Mouse (Mus musculus): ENCODE data around the gene Asnsd1. TPM values are rescaled to one million over a fixed set of nuclear protein-coding genes. Genes with fewer than 3 reads are reported as not detected.
"Not testable (repeated sequence)": the region's sequence is repeated elsewhere in the genome, so short reads cannot be mapped to it uniquely, and the experiment has no call there.

The Asnsd1 gene
- 26.3 and 30.5 TPM in 2 replicates for total RNA-seq (2021)
- long read RNA-seq, experiment 1, transcript Asnsd1-201 (6 exons, 2,442 nt), result major isoform, 45 of 51 reads
- long read RNA-seq, experiment 1, partial matches to known transcripts, result 1 of 51 reads
- long read RNA-seq, experiment 1, other reads (novel, unspliced or antisense), result 2 of 51 reads
- long read RNA-seq, experiment 2, transcript Asnsd1-201 (6 exons, 2,442 nt), result major isoform, 15 of 18 reads
- long read RNA-seq, experiment 2, partial matches to known transcripts, result 1 of 18 reads
- long read RNA-seq, experiment 2, other reads (novel, unspliced or antisense), result 1 of 18 reads

- DNase-seq, result peak; percentile 99
Measured at GRCm38 (mm10) chr1:53352327-53353261, at the start of gene Asnsd1, which contains the start of the genes Asdurf and Gm28551. TSS of gene Asnsd1 (minus strand) at chr1:53352752. TSS of gene Asdurf (minus strand) at chr1:53352619. TSS of gene Gm28551 (minus strand) at chr1:53352667.

GRCm38 (mm10) chr1:53393936-53394760 lies 41.6 kb upstream of the Asnsd1 start:
- DNase-seq, result peak; percentile 9

- no peak for DNase-seq
Measured at GRCm38 (mm10) chr1:53388762-53389161, 36.2 kb upstream of the Asnsd1 start.

GRCm38 (mm10) chr1:53384085-53384688 lies 31.6 kb upstream of the Asnsd1 start:
- peak; percentile 15 for DNase-seq

GRCm38 (mm10) chr1:53377731-53378130 lies 25.2 kb upstream of the Asnsd1 start:
- no peak for DNase-seq

- DNase-seq, result not testable (repeated sequence)
Measured at GRCm38 (mm10) chr1:53375965-53376364, 23.4 kb upstream of the Asnsd1 start.

- no peak for DNase-seq
Measured at GRCm38 (mm10) chr1:53358988-53359387, 6.4 kb upstream of the Asnsd1 start.

- no peak for DNase-seq
Measured at GRCm38 (mm10) chr1:53341071-53341470, 11.5 kb downstream of the Asnsd1 start.

- not testable (repeated sequence) for DNase-seq
Measured at GRCm38 (mm10) chr1:53337403-53337802, 15.1 kb downstream of the Asnsd1 start.

- DNase-seq, result no peak
Measured at GRCm38 (mm10) chr1:53335465-53335864, 17.1 kb downstream of the Asnsd1 start.

- DNase-seq, result not testable (repeated sequence)
Measured at GRCm38 (mm10) chr1:53333527-53333926, 19.0 kb downstream of the Asnsd1 start.

GRCm38 (mm10) chr1:53324827-53325494 lies 27.6 kb downstream of the Asnsd1 start:
- no peak for DNase-seq

- DNase-seq, result no peak
Measured at GRCm38 (mm10) chr1:53324277-53324676, 28.3 kb downstream of the Asnsd1 start.

GRCm38 (mm10) chr1:53323254-53323653 lies 29.3 kb downstream of the Asnsd1 start:
- DNase-seq, result no peak

GRCm38 (mm10) chr1:53321662-53322344 lies 30.7 kb downstream of the Asnsd1 start:
- no peak for DNase-seq

GRCm38 (mm10) chr1:53312989-53313967 lies 39.3 kb downstream of the Asnsd1 start, which contains the start of gene Osgepl1:
TSS of gene Osgepl1 (plus strand) at chr1:53313624.
- peak; percentile 91 for DNase-seq

GRCm38 (mm10) chr1:53300506-53300905 lies 52.0 kb downstream of the Asnsd1 start:
- DNase-seq, result peak; percentile 27

- DNase-seq, result peak; percentile 97
Measured at GRCm38 (mm10) chr1:53296581-53297383, 55.8 kb downstream of the Asnsd1 start, which contains the start of the genes Pms1, Ormdl1 and Gm28778. TSS of gene Pms1 (minus strand) at chr1:53297018. TSS of gene Ormdl1 (plus strand) at chr1:53297095. TSS of gene Gm28778 (plus strand) at chr1:53297111.
